Mouse (Mus musculus) heart, adult 2 months (tissue): ENCODE results near the gene Arsj.

Experiments used
- CTCF ChIP-seq: fragments of 200-600 bp; IDR thresholded peaks from 2 replicates; pipeline ENCODE4 v1.8.1; 2022; ENCODE audit warnings: antibody characterized with exemption, mild to moderate bottlenecking, moderate library complexity
- POLR2A ChIP-seq: fragments of 200-500 bp; IDR thresholded peaks from 2 replicates; pipeline ENCODE4 v1.6.1; 2011; ENCODE audit warnings: mild to moderate bottlenecking, low read depth, low read length, control low read depth; ENCODE audit not compliant: insufficient read depth

- TF ChIP-seq POLR2A (no peak), CTCF (no peak)
Measured at GRCm38 (mm10) chr3:126359760-126360159, 3.7 kb upstream of the Arsj start.
